Mouse (Mus musculus) lung, adult 18-20 months (tissue): ENCODE measurements at regions not wholly inside any gene's neighbourhood (a gene's known extent, or its start where the extent isn't known, plus 50 kb on each side); places are given as distances from the start of the nearest gene placed in this dataset.

ENCODE experiments used
- DNase-seq, 2 experiments: peaks; one replicate each; pipeline ENCODE4 v3.0.0; 2022; ENCODE audit warnings: mixed read lengths in 2 of 2

GRCm38 (mm10) chr7:138626061-138626460 is 219.8 kb upstream of the Ppp2r2d start:
- no peak for DNase-seq

GRCm38 (mm10) chr7:138620896-138621655 is 223.5 kb upstream of the Tcerg1l start:
- DNase-seq: no peak

GRCm38 (mm10) chr7:138620080-138620684 is 222.7 kb upstream of the Tcerg1l start:
- no peak for DNase-seq

GRCm38 (mm10) chr7:138616468-138616867 is 218.9 kb upstream of the Tcerg1l start:
- DNase-seq: no peak

GRCm38 (mm10) chr7:138609605-138610004 is 212.1 kb upstream of the Tcerg1l start:
- DNase-seq: no peak

GRCm38 (mm10) chr7:138609124-138609523 is 211.6 kb upstream of the Tcerg1l start:
- DNase-seq: no peak

- no peak for DNase-seq
These were observed 208.9 kb upstream of the Tcerg1l start for GRCm38 (mm10) chr7:138606363-138606964.

- DNase-seq: no peak
These were observed 208.4 kb upstream of the Tcerg1l start for GRCm38 (mm10) chr7:138605923-138606322.

- DNase-seq: no peak
These were observed 204.2 kb upstream of the Tcerg1l start for GRCm38 (mm10) chr7:138601749-138602148.

- no peak for DNase-seq
These were observed 195.8 kb upstream of the Tcerg1l start for GRCm38 (mm10) chr7:138593344-138593743.

GRCm38 (mm10) chr7:138567352-138567751 is 169.8 kb upstream of the Tcerg1l start:
- no peak for DNase-seq

GRCm38 (mm10) chr7:138551629-138552028 is 154.1 kb upstream of the Tcerg1l start:
- no peak for DNase-seq

GRCm38 (mm10) chr7:138547881-138548280 is 150.4 kb upstream of the Tcerg1l start:
- no peak for DNase-seq

GRCm38 (mm10) chr7:138538048-138538831 is 140.7 kb upstream of the Tcerg1l start:
- DNase-seq: no peak

GRCm38 (mm10) chr7:138526143-138526542 is 128.6 kb upstream of the Tcerg1l start:
- DNase-seq: no peak

GRCm38 (mm10) chr7:138524936-138525335 is 127.4 kb upstream of the Tcerg1l start:
- no peak for DNase-seq

GRCm38 (mm10) chr7:138514171-138514570 is 116.6 kb upstream of the Tcerg1l start:
- no peak for DNase-seq

- no peak for DNase-seq
These were observed 107.7 kb upstream of the Tcerg1l start for GRCm38 (mm10) chr7:138505205-138505604.

GRCm38 (mm10) chr7:138503986-138504385 is 106.5 kb upstream of the Tcerg1l start:
- no peak for DNase-seq

GRCm38 (mm10) chr7:138503016-138503415 is 105.5 kb upstream of the Tcerg1l start:
- DNase-seq: no peak

- no peak for DNase-seq
These were observed 104.0 kb upstream of the Tcerg1l start for GRCm38 (mm10) chr7:138501347-138502014.

GRCm38 (mm10) chr7:138497771-138498170 is 100.2 kb upstream of the Tcerg1l start:
- DNase-seq: no peak

GRCm38 (mm10) chr7:138497202-138497601 is 99.7 kb upstream of the Tcerg1l start:
- DNase-seq: no peak
